Mouse (Mus musculus) cortical plate, adult 2 months (tissue): ENCODE measurements at regions not wholly inside any gene's neighbourhood (a gene's known extent, or its start where the extent isn't known, plus 50 kb on each side); places are given as distances from the start of the nearest gene placed in this dataset.

Experiments
- CTCF ChIP-seq: fragments of 200-500 bp; IDR thresholded peaks from 2 replicates; pipeline ENCODE4 v1.5.1; 2011; ENCODE audit warnings: mild to moderate bottlenecking, control low read depth, low read length; ENCODE audit not compliant: insufficient read depth; ENCODE audit errors: extremely low read depth
- POLR2A ChIP-seq: fragments of 200-500 bp; IDR thresholded peaks from 2 replicates; pipeline ENCODE4 v1.6.1; 2011; ENCODE audit warnings: mild to moderate bottlenecking, low read length, control low read depth; ENCODE audit not compliant: insufficient read depth; ENCODE audit errors: extremely low read depth

GRCm38 (mm10) chr6:51702456-51703171, 178.9 kb downstream of the Snx10 start:
- TF ChIP-seq CTCF (no peak), POLR2A (no peak)
